Mouse (Mus musculus): ENCODE measurements around the gene Ptpn4. TPM values are rescaled to one million over a fixed set of nuclear protein-coding genes. Genes with fewer than 3 reads are reported as not detected.

The Ptpn4 gene
- polyA plus RNA-seq, 1 experiment: 1.1 TPM

DNA sequence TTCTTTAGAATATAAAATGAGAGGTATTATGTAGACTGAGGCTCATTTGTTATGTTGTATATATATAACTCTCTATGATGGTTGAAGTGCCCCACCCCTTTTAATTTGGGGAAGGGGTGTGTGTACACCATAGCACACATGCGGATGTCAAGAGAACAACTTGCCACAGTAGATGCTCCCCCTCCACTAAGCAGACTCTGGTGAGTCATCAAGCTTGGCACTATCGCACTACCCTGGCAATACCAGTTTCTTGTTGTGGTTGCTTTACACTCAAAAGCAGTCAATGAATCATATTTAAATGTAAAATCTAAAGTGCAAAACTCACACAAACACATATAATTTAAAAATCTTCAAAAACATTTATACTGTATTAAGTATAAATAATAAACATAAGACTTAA, 31.4 kb downstream of the Ptpn4 start:
- Histone ChIP-seq H3K79me2 (ENCODE audit: control insufficient read depth, insufficient read depth) (peaks cover 28% of the 10 kb centered on the region), H3K4me3 (no peak overlapping the region), H3ac (ENCODE audit: control insufficient read depth, insufficient read length) (no peak overlapping the region), H3K27me3 (ENCODE audit: control insufficient read depth, insufficient read depth, insufficient read length) (no peaks in the 10 kb centered on the region), H3K36me3 (ENCODE audit: control insufficient read depth, insufficient read depth) (no peaks in the 10 kb centered on the region), H3K4me2 (ENCODE audit: low read depth) (peak overlapping the region; percentile 26)
- TF ChIP-seq CEBPB (IDR thresholded peaks at IDR 0.05; ENCODE audit: insufficient read depth, poor library complexity, severe bottlenecking) (0 out of 2 replicates have a peak, but pooled peaks have one; percentile 12), TCF3 (IDR thresholded peaks at IDR 0.05; ENCODE audit: insufficient read length, low read depth) (no peak)

DNA sequence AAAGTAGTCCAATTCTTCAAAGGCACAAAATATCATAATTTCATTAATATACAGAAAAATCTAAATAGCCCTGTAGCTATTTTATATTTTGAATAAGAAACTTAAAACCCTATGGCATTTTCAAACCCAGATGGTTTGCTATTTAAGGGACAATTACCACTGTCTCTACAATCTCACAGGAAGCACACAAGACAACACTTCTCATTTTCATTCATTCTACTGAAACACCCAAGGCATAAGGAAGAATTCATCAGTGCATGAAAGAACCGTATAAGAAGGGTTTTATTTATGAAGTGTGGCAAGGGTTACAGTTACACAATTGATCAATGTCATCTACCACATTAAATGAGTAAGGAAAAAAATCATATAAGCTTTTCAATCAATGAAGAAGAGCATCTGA, 32.8 kb downstream of the Ptpn4 start:
- H3K79me2 ChIP-seq (ENCODE audit: control insufficient read depth, insufficient read depth): peaks cover 15% of the 10 kb centered on the region
- TF ChIP-seq SRF (IDR thresholded peaks at IDR 0.05; ENCODE audit: control insufficient read depth, insufficient read length, low read depth) (no peak), E2F4 (IDR thresholded peaks at IDR 0.05; ENCODE audit: insufficient read depth) (no peak), TCF3 (IDR thresholded peaks at IDR 0.05; ENCODE audit: insufficient read length, low read depth) (no peak), MYOD1 (IDR thresholded peaks at IDR 0.05; ENCODE audit: control insufficient read depth in 1 of 3, insufficient read length in 2 of 3, low read depth in 2 of 3) (no peak), POLR2A (IDR thresholded peaks at IDR 0.05; ENCODE audit: insufficient read length, low read depth) (no peak), TCF12 (IDR thresholded peaks at IDR 0.05; ENCODE audit: insufficient read depth, poor library complexity, severe bottlenecking) (no peak), MAX (IDR thresholded peaks at IDR 0.05; ENCODE audit: low read depth) (no peak), MYOG (IDR thresholded peaks at IDR 0.05; ENCODE audit: control insufficient read depth in 1 of 3, insufficient read depth in 1 of 3, insufficient read length in 2 of 3, low read depth in 2 of 3) (no peak), POLR2AphosphoS2 (IDR thresholded peaks at IDR 0.05; ENCODE audit: insufficient read length, low read depth) (no peak)

DNA sequence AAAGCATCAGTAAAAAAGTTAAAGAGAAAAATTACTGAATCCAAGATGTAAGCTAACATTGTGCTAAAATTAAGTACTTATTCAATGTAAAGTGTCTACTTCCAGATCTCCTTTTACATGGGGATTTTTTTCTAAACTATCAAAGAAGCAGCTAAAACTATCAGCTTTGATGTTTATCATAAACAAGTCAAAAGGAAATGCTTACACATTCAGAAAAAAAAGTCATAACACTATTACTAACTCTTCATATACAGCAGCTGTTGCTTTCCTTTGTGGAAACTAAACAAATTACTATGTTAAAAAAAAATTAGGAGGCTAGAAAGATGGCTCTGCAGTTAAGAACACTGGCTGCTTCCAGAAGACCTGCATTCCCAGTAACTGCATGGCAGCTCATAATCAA, 42.2 kb downstream of the Ptpn4 start:
- no peak overlapping the region for H3ac ChIP-seq (ENCODE audit: control insufficient read depth, insufficient read length)
- H3K4me3 ChIP-seq: no peak overlapping the region
- no peaks in the 10 kb centered on the region for H3K36me3 ChIP-seq (ENCODE audit: control insufficient read depth, insufficient read depth)
- no peak for TF ChIP-seq MAX (IDR thresholded peaks at IDR 0.05; ENCODE audit: low read depth)
- TF ChIP-seq TCF12 (IDR thresholded peaks at IDR 0.05; ENCODE audit: insufficient read depth, poor library complexity, severe bottlenecking): no peak
- no peak for TF ChIP-seq E2F4 (IDR thresholded peaks at IDR 0.05; ENCODE audit: insufficient read depth)
- no peak for TF ChIP-seq POLR2AphosphoS2 (IDR thresholded peaks at IDR 0.05; ENCODE audit: insufficient read length, low read depth)
- no peak for TF ChIP-seq TCF3 (IDR thresholded peaks at IDR 0.05; ENCODE audit: insufficient read length, low read depth)
- TF ChIP-seq SRF (IDR thresholded peaks at IDR 0.05; ENCODE audit: control insufficient read depth, insufficient read length, low read depth): no peak
- no peak for TF ChIP-seq MYOG (IDR thresholded peaks at IDR 0.05; ENCODE audit: control insufficient read depth in 1 of 3, insufficient read depth in 1 of 3, insufficient read length in 2 of 3, low read depth in 2 of 3)
- no peak for TF ChIP-seq CEBPB (IDR thresholded peaks at IDR 0.05; ENCODE audit: insufficient read depth, poor library complexity, severe bottlenecking)
- TF ChIP-seq POLR2A (IDR thresholded peaks at IDR 0.05; ENCODE audit: insufficient read length, low read depth): no peak
- TF ChIP-seq MYOD1 (IDR thresholded peaks at IDR 0.05; ENCODE audit: control insufficient read depth in 1 of 3, insufficient read length in 2 of 3, low read depth in 2 of 3): no peak
- no peak for TF ChIP-seq REST (IDR thresholded peaks at IDR 0.05; ENCODE audit: insufficient read depth, insufficient read length)
- no peak for TF ChIP-seq USF1 (IDR thresholded peaks at IDR 0.05; ENCODE audit: low read depth)
- H3K27me3 ChIP-seq (ENCODE audit: control insufficient read depth, insufficient read depth, insufficient read length): no peaks in the 10 kb centered on the region
- peak overlapping the region; percentile 13 for H3K4me2 ChIP-seq (ENCODE audit: low read depth)
- peaks cover 26% of the 10 kb centered on the region for H3K79me2 ChIP-seq (ENCODE audit: control insufficient read depth, insufficient read depth)

More for the DNA sequence above, 32.8 kb downstream of the Ptpn4 start:
- Histone ChIP-seq H3K36me3 (ENCODE audit: control insufficient read depth, insufficient read depth) (no peaks in the 10 kb centered on the region), H3ac (ENCODE audit: control insufficient read depth, insufficient read length) (no peak overlapping the region), H3K4me3 (no peak overlapping the region), H3K27me3 (ENCODE audit: control insufficient read depth, insufficient read depth, insufficient read length) (no peaks in the 10 kb centered on the region), H3K4me2 (ENCODE audit: low read depth) (no peak overlapping the region)

DNA sequence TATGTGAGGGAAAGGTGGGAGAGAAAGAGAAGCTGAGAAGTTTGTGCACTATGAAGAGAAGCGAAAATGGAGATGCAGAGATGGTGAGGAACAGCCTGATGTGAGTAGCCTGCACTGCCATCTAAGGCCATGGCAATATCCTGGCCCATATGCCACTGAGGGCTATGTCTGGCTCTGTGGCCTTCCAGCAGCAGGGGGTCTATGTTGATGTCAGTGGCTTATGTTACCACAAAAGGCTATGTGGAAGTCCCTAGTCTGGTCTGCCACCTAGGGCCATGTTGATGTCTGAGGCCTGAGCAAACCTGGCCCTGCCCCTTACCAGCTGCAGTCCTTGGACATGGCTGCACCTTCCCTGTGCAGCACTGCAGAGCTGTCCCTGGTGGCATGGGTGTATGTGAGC, 43.1 kb downstream of the Ptpn4 start:
- peaks cover 26% of the 10 kb centered on the region for H3K79me2 ChIP-seq (ENCODE audit: control insufficient read depth, insufficient read depth)
- H3K36me3 ChIP-seq (ENCODE audit: control insufficient read depth, insufficient read depth): no peaks in the 10 kb centered on the region
- no peak overlapping the region for H3K4me2 ChIP-seq (ENCODE audit: low read depth)
- no peaks in the 10 kb centered on the region for H3K27me3 ChIP-seq (ENCODE audit: control insufficient read depth, insufficient read depth, insufficient read length)
- no peak for TF ChIP-seq MYOG (IDR thresholded peaks at IDR 0.05; ENCODE audit: control insufficient read depth in 1 of 3, insufficient read depth in 1 of 3, insufficient read length in 2 of 3, low read depth in 2 of 3)
- peak; percentile 48 for TF ChIP-seq REST (IDR thresholded peaks at IDR 0.05; ENCODE audit: insufficient read depth, insufficient read length)
- no peak overlapping the region for H3ac ChIP-seq (ENCODE audit: control insufficient read depth, insufficient read length)
- no peak overlapping the region for H3K4me3 ChIP-seq

DNA sequence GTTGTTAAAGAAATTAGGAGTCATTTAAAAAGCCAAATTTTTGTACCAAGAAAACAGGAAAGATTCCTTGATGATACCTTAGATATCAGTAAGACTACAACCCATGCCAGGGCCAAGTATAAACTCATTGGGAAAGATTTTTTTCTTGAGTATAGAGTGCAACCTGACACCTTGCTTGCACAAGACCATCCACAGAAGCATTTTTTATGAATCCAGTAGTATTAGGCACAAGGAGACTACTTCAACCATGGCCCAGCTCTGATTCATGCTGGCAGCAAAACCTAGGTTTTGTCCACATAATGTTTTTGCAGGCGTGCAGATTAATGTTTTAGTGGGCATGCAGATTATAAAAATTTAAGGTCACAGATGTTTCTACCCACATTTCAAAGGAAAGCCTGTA, 46.8 kb downstream of the Ptpn4 start:
- no peak overlapping the region for H3K4me2 ChIP-seq (ENCODE audit: low read depth)
- H3K4me3 ChIP-seq: no peak overlapping the region
- H3K36me3 ChIP-seq (ENCODE audit: control insufficient read depth, insufficient read depth): no peaks in the 10 kb centered on the region
- no peak overlapping the region for H3ac ChIP-seq (ENCODE audit: control insufficient read depth, insufficient read length)
- H3K27me3 ChIP-seq (ENCODE audit: control insufficient read depth, insufficient read depth, insufficient read length): no peaks in the 10 kb centered on the region
- peaks cover 16% of the 10 kb centered on the region for H3K79me2 ChIP-seq (ENCODE audit: control insufficient read depth, insufficient read depth)
- peak; percentile 12 for TF ChIP-seq TCF12 (IDR thresholded peaks at IDR 0.05; ENCODE audit: insufficient read depth, poor library complexity, severe bottlenecking)
- no peak for TF ChIP-seq REST (IDR thresholded peaks at IDR 0.05; ENCODE audit: insufficient read depth, insufficient read length)
- TF ChIP-seq CEBPB (IDR thresholded peaks at IDR 0.05; ENCODE audit: insufficient read depth, poor library complexity, severe bottlenecking): peak; percentile 95
- no peak for TF ChIP-seq SRF (IDR thresholded peaks at IDR 0.05; ENCODE audit: control insufficient read depth, insufficient read length, low read depth)
- no peak for TF ChIP-seq MAX (IDR thresholded peaks at IDR 0.05; ENCODE audit: low read depth)
- TF ChIP-seq MYOG (IDR thresholded peaks at IDR 0.05; ENCODE audit: control insufficient read depth in 1 of 3, insufficient read depth in 1 of 3, insufficient read length in 2 of 3, low read depth in 2 of 3): no peak
- TF ChIP-seq POLR2AphosphoS2 (IDR thresholded peaks at IDR 0.05; ENCODE audit: insufficient read length, low read depth): no peak

Data from myocyte (in vitro differentiated cells).